Mouse (Mus musculus) midbrain, postnatal 0 days (tissue): ENCODE measurements around the gene Tnfsf13. TPM values are rescaled to one million over a fixed set of nuclear protein-coding genes. Genes with fewer than 3 reads are reported as not detected.

Experiments used
- ATAC-seq: fragments of 200-750 bp; cut with Nextera tagmentation; 2 replicates; pipeline ENCODE4 v1.8.0; 2017; ENCODE audit warnings: moderate number of reproducible peaks, mild to moderate bottlenecking, moderate TSS enrichment, moderate library complexity; ENCODE audit not compliant: low FRiP score
- DNase-seq: peaks from one replicate; pipeline ENCODE4 v3.0.0-alpha.2; 2015; ENCODE audit warnings: low spot score
- H3K27ac ChIP-seq: fragments of 300-500 bp; sonication (generic); 2 replicates; pipeline ENCODE4 v1.5.1; 2014; ENCODE audit warnings: low read depth, mild to moderate bottlenecking, low read length, mixed read lengths
- H3K27me3 ChIP-seq: fragments of 300-500 bp; sonication (generic); 2 replicates; pipeline ENCODE4 v1.6.1; 2014; ENCODE audit warnings: low read length, control low read depth, mixed read lengths; ENCODE audit not compliant: insufficient read depth
- H3K36me3 ChIP-seq: fragments of 300-500 bp; sonication (generic); 2 replicates; pipeline ENCODE4 v1.6.1; 2014; ENCODE audit warnings: low read length, control low read depth, mixed read lengths; ENCODE audit not compliant: insufficient read depth
- H3K4me1 ChIP-seq: fragments of 300-500 bp; sonication (generic); 2 replicates; pipeline ENCODE4 v1.6.1; 2014; ENCODE audit warnings: mild to moderate bottlenecking, control low read depth, antibody characterized with exemption, low read length, mixed read lengths; ENCODE audit not compliant: insufficient read depth
- H3K4me2 ChIP-seq: fragments of 300-500 bp; sonication (generic); 2 replicates; pipeline ENCODE4 v1.6.1; 2014; ENCODE audit warnings: low read depth, mild to moderate bottlenecking, low read length, mixed read lengths; ENCODE audit not compliant: poor library complexity, severe bottlenecking
- H3K4me3 ChIP-seq: fragments of 300-500 bp; sonication (generic); 2 replicates; pipeline ENCODE4 v1.5.1; 2014; ENCODE audit warnings: low read depth, mild to moderate bottlenecking, low read length, moderate library complexity
- H3K9ac ChIP-seq: fragments of 300-500 bp; sonication (generic); replicated peaks from 2 replicates; pipeline ENCODE4 v1.6.1; 2014; ENCODE audit warnings: mild to moderate bottlenecking, low read length, moderate library complexity, mixed read lengths; ENCODE audit not compliant: poor library complexity, severe bottlenecking
- H3K9me3 ChIP-seq: fragments of 300-500 bp; sonication (generic); 2 replicates; pipeline ENCODE4 v1.6.1; 2016; ENCODE audit warnings: low read length, control low read depth
- CTCF ChIP-seq: IDR thresholded peaks from 2 replicates; pipeline ENCODE4 v1.5.1; 2016; ENCODE audit warnings: antibody characterized with exemption, mild to moderate bottlenecking
- WGBS: fragments of 180-500 bp; shearing (Covaris S2); extraction: QIAGEN DNeasy Blood & Tissue Kit; methylation state at CpG from one replicate; pipeline ENCODE4 v1.1.7; 2014; 5-methylcytosine and 5-hydroxymethylcytosine counted together
- polyA plus RNA-seq: library from polyadenylated mRNA; unstranded; fragments of >200 nt; fragmentation: Nextera tagmentation; extraction: Ambion mirVana; gene quantifications from 2 replicates; pipeline ENCODE4 v1.2.1, GENCODE M21; 2015
- total RNA-seq: library from RNA; depleted of rRNA; stranded (reverse); fragments of >200 nt; gene quantifications from 2 replicates; pipeline ENCODE4 v1.2.3, GENCODE M21; 2014

The Tnfsf13 gene
- total and polyA plus RNA-seq, 2 experiments from 2014 or later: 0.27 to 1.1 TPM

GRCm38 (mm10) chr11:69719423-69719822, 33.8 kb upstream of the Tnfsf13 start:
- Histone ChIP-seq H3K9ac (no peak overlapping the region), H3K4me2 (no peak overlapping the region), H3K4me3 (no peak overlapping the region), H3K9me3 (no peaks in the 10 kb centered on the region), H3K36me3 (no peaks in the 10 kb centered on the region), H3K27me3 (no peaks in the 10 kb centered on the region), H3K27ac (no peak overlapping the region), H3K4me1 (no peaks in the 10 kb centered on the region)
- peak; percentile 11; the same call in 1 of the 2 replicates for TF ChIP-seq CTCF
- DNase-seq (no peak), ATAC-seq (no peak)
- WGBS: 68% methylated on average over 6 of the region's 6 CpGs

GRCm38 (mm10) chr11:69718661-69719060, 33.1 kb upstream of the Tnfsf13 start:
- H3K4me1 ChIP-seq: no peaks in the 10 kb centered on the region
- H3K27ac ChIP-seq: no peak overlapping the region
- no peaks in the 10 kb centered on the region for H3K36me3 ChIP-seq
- H3K9me3 ChIP-seq: no peaks in the 10 kb centered on the region
- TF ChIP-seq CTCF: no peak
- H3K4me3 ChIP-seq: no peak overlapping the region
- H3K4me2 ChIP-seq: 0 out of 2 replicates have a peak overlapping the region, but pooled peaks have one; percentile 4
- ATAC-seq (no peak), DNase-seq (no peak)
- H3K27me3 ChIP-seq: no peaks in the 10 kb centered on the region
- H3K9ac ChIP-seq: no peak overlapping the region
- 27% methylated on average over 15 of the region's 15 CpGs for WGBS

GRCm38 (mm10) chr11:69716953-69717352, 31.4 kb upstream of the Tnfsf13 start:
- WGBS: 74% methylated on average over 4 of the region's 4 CpGs
- H3K4me1 ChIP-seq: no peaks in the 10 kb centered on the region
- H3K4me3 ChIP-seq: no peak overlapping the region
- no peak overlapping the region for H3K4me2 ChIP-seq
- H3K27ac ChIP-seq: no peak overlapping the region
- H3K36me3 ChIP-seq: no peaks in the 10 kb centered on the region
- ATAC-seq (no peak), DNase-seq (no peak)
- no peaks in the 10 kb centered on the region for H3K27me3 ChIP-seq
- H3K9ac ChIP-seq: no peak overlapping the region
- TF ChIP-seq CTCF: no peak
- H3K9me3 ChIP-seq: no peaks in the 10 kb centered on the region

- Histone ChIP-seq H3K27me3 (no peaks in the 10 kb centered on the region), H3K4me2 (no peak overlapping the region), H3K9me3 (no peaks in the 10 kb centered on the region), H3K4me3 (no peak overlapping the region), H3K27ac (no peak overlapping the region), H3K4me1 (no peaks in the 10 kb centered on the region), H3K9ac (no peak overlapping the region), H3K36me3 (no peaks in the 10 kb centered on the region)
- no peak for ATAC-seq
- DNase-seq: no peak
- no peak for TF ChIP-seq CTCF
- WGBS: 14% methylated on average over 5 of the region's 5 CpGs
Observed at GRCm38 (mm10) chr11:69715929-69716328, 30.3 kb upstream of the Tnfsf13 start.

- DNase-seq: no peak
- ATAC-seq: no peak
- no peaks in the 10 kb centered on the region for H3K27me3 ChIP-seq
- no peak overlapping the region for H3K4me3 ChIP-seq
- 60% methylated on average over 9 of the region's 9 CpGs for WGBS
- H3K4me2 ChIP-seq: no peak overlapping the region
- H3K4me1 ChIP-seq: no peaks in the 10 kb centered on the region
- H3K27ac ChIP-seq: no peak overlapping the region
- H3K9ac ChIP-seq: no peak overlapping the region
- no peaks in the 10 kb centered on the region for H3K9me3 ChIP-seq
- TF ChIP-seq CTCF: peak; percentile 61
- H3K36me3 ChIP-seq: no peaks in the 10 kb centered on the region
Observed at GRCm38 (mm10) chr11:69715482-69715881, 29.9 kb upstream of the Tnfsf13 start.

GRCm38 (mm10) chr11:69714636-69715329, 29.2 kb upstream of the Tnfsf13 start:
- no peak for TF ChIP-seq CTCF

More at GRCm38 (mm10) chr11:69714636-69715329, 29.2 kb upstream of the Tnfsf13 start:
- Histone ChIP-seq H3K4me3 (no peak overlapping the region), H3K27ac (no peak overlapping the region), H3K9me3 (no peaks in the 10 kb centered on the region), H3K27me3 (no peaks in the 10 kb centered on the region), H3K4me1 (0 out of 2 replicates have a peak, but pooled peaks cover 2% of the 10 kb centered on the region), H3K4me2 (no peak overlapping the region), H3K9ac (no peak overlapping the region), H3K36me3 (no peaks in the 10 kb centered on the region)
- ATAC-seq: no peak
- 72% methylated on average over 18 of the region's 18 CpGs for WGBS
- no peak for DNase-seq
